Mouse (Mus musculus) stomach, embryonic 16.5 days (tissue): ENCODE measurements around the gene Rab38. TPM values are rescaled to one million over a fixed set of nuclear protein-coding genes. Genes with fewer than 3 reads are reported as not detected.

Source experiments
- ATAC-seq: fragments of 200-750 bp; cut with Nextera tagmentation; 2 replicates; pipeline ENCODE4 v1.8.0; 2017; ENCODE audit warnings: moderate number of reproducible peaks, moderate TSS enrichment; ENCODE audit not compliant: insufficient read depth, low FRiP score
- H3K27ac ChIP-seq: fragments of 300-500 bp; sonication (generic); 2 replicates; pipeline ENCODE4 v1.5.1; 2014; ENCODE audit warnings: low read length
- H3K27me3 ChIP-seq: fragments of 300-500 bp; sonication (generic); 2 replicates; pipeline ENCODE4 v1.6.1; 2014; ENCODE audit warnings: low read length, control low read depth, mixed read lengths; ENCODE audit not compliant: control insufficient read depth, insufficient read depth
- H3K36me3 ChIP-seq: fragments of 300-500 bp; sonication (generic); 2 replicates; pipeline ENCODE4 v1.6.1; 2014; ENCODE audit warnings: low read length; ENCODE audit not compliant: control insufficient read depth, insufficient read depth
- H3K4me1 ChIP-seq: fragments of 300-500 bp; sonication (generic); 2 replicates; pipeline ENCODE4 v1.6.1; 2014; ENCODE audit warnings: low read length, control low read depth, mixed read lengths; ENCODE audit not compliant: control insufficient read depth, insufficient read depth
- H3K4me2 ChIP-seq: fragments of 300-500 bp; sonication (generic); 2 replicates; pipeline ENCODE4 v1.6.1; 2014; ENCODE audit warnings: low read depth, low read length, mixed read lengths
- H3K4me3 ChIP-seq: fragments of 300-500 bp; sonication (generic); replicated peaks from 2 replicates; pipeline ENCODE4 v1.5.1; 2014; ENCODE audit warnings: mild to moderate bottlenecking, low read length
- H3K9ac ChIP-seq: fragments of 300-500 bp; sonication (generic); 2 replicates; pipeline ENCODE4 v1.6.1; 2014; ENCODE audit warnings: low read length
- H3K9me3 ChIP-seq: fragments of 300-500 bp; sonication (generic); replicated peaks from 2 replicates; pipeline ENCODE4 v1.6.1; 2016; ENCODE audit warnings: low read length, control low read depth; ENCODE audit not compliant: control insufficient read depth
- WGBS: fragments of 180-500 bp; shearing (Covaris S2); extraction: QIAGEN DNeasy Blood & Tissue Kit; methylation state at CpG from one replicate; pipeline ENCODE4 v1.1.7; 2014; 5-methylcytosine and 5-hydroxymethylcytosine counted together
- polyA plus RNA-seq: library from polyadenylated mRNA; unstranded; fragments of >200 nt; fragmentation: Nextera tagmentation; extraction: Ambion mirVana; gene quantifications from 2 replicates; pipeline ENCODE4 v1.2.1, GENCODE M21; 2015

The Rab38 gene
- polyA plus RNA-seq, 1 experiment from 2014 or later, result 22.5 TPM

DNA sequence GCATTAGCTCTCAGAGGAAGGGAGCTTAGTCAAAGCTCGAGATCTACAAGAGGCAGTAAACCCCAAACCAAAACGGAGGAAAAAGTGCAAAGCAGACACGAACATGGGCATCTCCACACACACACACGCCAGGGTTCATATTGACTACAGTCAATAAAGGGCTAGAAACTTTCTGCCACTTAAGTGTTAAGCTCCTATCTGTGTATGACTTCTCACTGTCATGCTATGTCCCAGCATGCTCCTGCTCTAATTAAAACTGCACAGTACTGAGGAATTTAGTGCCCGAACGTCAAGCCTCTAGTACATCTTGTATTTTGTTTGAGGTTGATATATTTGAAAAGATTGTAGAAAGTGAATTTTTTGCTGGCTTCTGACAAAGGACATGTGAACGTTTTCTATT is 52.6 kb downstream of the Rab38 start:
- Histone ChIP-seq H3K27ac (no peak overlapping the region), H3K4me1 (no peaks in the 10 kb centered on the region), H3K4me2 (no peak overlapping the region), H3K4me3 (no peak overlapping the region), H3K27me3 (no peaks in the 10 kb centered on the region), H3K9me3 (no peaks in the 10 kb centered on the region), H3K36me3 (no peaks in the 10 kb centered on the region), H3K9ac (no peak overlapping the region)
- whole genome bisulfite sequencing, result 55% methylated on average over 7 of the region's 7 CpGs
- ATAC-seq, result no peak

- Histone ChIP-seq H3K36me3 (no peaks in the 10 kb centered on the region), H3K4me2 (no peak overlapping the region), H3K4me3 (no peak overlapping the region), H3K4me1 (no peaks in the 10 kb centered on the region), H3K27me3 (no peaks in the 10 kb centered on the region), H3K9ac (no peak overlapping the region), H3K27ac (no peak overlapping the region), H3K9me3 (no peaks in the 10 kb centered on the region)
- WGBS, result 14% methylated on average over 2 of the region's 2 CpGs
- no peak for ATAC-seq
These were observed 60.9 kb downstream of the Rab38 start for GRCm38 (mm10) chr7:88491020-88491419.

GRCm38 (mm10) chr7:88502217-88502817 is 72.2 kb downstream of the Rab38 start:
- Histone ChIP-seq H3K27me3 (no peaks in the 10 kb centered on the region), H3K4me3 (no peak overlapping the region), H3K36me3 (no peaks in the 10 kb centered on the region), H3K9ac (no peak overlapping the region), H3K27ac (no peak overlapping the region), H3K9me3 (no peaks in the 10 kb centered on the region), H3K4me2 (no peak overlapping the region), H3K4me1 (no peaks in the 10 kb centered on the region)
- 83% methylated on average over 5 of the region's 5 CpGs for WGBS
- no peak for ATAC-seq

GRCm38 (mm10) chr7:88509748-88510147 is 79.7 kb downstream of the Rab38 start:
- Histone ChIP-seq H3K9ac (no peak overlapping the region), H3K4me2 (no peak overlapping the region), H3K9me3 (no peaks in the 10 kb centered on the region), H3K36me3 (no peaks in the 10 kb centered on the region), H3K4me1 (no peaks in the 10 kb centered on the region), H3K27ac (no peak overlapping the region), H3K4me3 (no peak overlapping the region), H3K27me3 (no peaks in the 10 kb centered on the region)
- ATAC-seq, result no peak
- 67% methylated on average over 2 of the region's 2 CpGs for WGBS

DNA sequence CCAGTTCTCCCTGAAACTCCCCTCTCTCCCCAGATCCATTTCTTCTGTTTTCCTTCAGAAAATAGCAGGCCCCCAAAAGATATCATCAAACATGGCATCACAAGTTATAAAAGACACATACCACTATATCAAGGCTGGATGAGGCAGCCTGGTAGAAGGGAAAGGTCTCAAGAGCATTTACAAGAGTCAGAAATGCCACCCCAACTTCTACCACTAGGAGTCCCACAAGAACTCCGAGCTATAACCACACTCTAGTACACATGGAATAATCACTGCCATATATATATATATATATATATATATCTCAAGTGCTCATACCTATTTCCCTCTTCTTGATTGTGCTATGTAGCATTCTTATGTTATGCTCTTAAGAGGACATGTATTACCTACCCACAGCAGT is 92.4 kb downstream of the Rab38 start:
- ATAC-seq, result no peak
- H3K27ac ChIP-seq, result no peak overlapping the region
- H3K4me2 ChIP-seq, result no peak overlapping the region
- H3K4me3 ChIP-seq, result no peak overlapping the region
- no peaks in the 10 kb centered on the region for H3K27me3 ChIP-seq
- no peak overlapping the region for H3K9ac ChIP-seq
- 78% methylated on average over 1 of the region's 1 CpGs for WGBS
- H3K36me3 ChIP-seq, result no peaks in the 10 kb centered on the region
- H3K9me3 ChIP-seq, result no peaks in the 10 kb centered on the region
- H3K4me1 ChIP-seq, result no peaks in the 10 kb centered on the region

GRCm38 (mm10) chr7:88527100-88527671 is 97.1 kb downstream of the Rab38 start:
- no peak for ATAC-seq
- no peak overlapping the region for H3K9ac ChIP-seq
- no peaks in the 10 kb centered on the region for H3K27me3 ChIP-seq
- H3K4me2 ChIP-seq, result no peak overlapping the region
- H3K4me3 ChIP-seq, result no peak overlapping the region
- H3K27ac ChIP-seq, result no peak overlapping the region
- H3K36me3 ChIP-seq, result no peaks in the 10 kb centered on the region
- no peaks in the 10 kb centered on the region for H3K4me1 ChIP-seq
- WGBS, result 5% methylated on average over 1 of the region's 1 CpGs
- no peaks in the 10 kb centered on the region for H3K9me3 ChIP-seq

- Histone ChIP-seq H3K27me3 (no peaks in the 10 kb centered on the region), H3K9ac (no peak overlapping the region), H3K36me3 (no peaks in the 10 kb centered on the region), H3K9me3 (no peaks in the 10 kb centered on the region), H3K4me1 (no peaks in the 10 kb centered on the region), H3K27ac (no peak overlapping the region), H3K4me3 (no peak overlapping the region), H3K4me2 (no peak overlapping the region)
- ATAC-seq, result no peak
These were observed 106.1 kb downstream of the Rab38 start for GRCm38 (mm10) chr7:88536127-88536531.

- no peak for ATAC-seq
- no peaks in the 10 kb centered on the region for H3K36me3 ChIP-seq
- 57% methylated on average over 3 of the region's 3 CpGs for WGBS
- no peaks in the 10 kb centered on the region for H3K27me3 ChIP-seq
- H3K4me2 ChIP-seq, result no peak overlapping the region
- no peaks in the 10 kb centered on the region for H3K9me3 ChIP-seq
- no peak overlapping the region for H3K4me3 ChIP-seq
- no peaks in the 10 kb centered on the region for H3K4me1 ChIP-seq
- H3K9ac ChIP-seq, result no peak overlapping the region
- no peak overlapping the region for H3K27ac ChIP-seq
These were observed 106.7 kb downstream of the Rab38 start for GRCm38 (mm10) chr7:88536743-88537142.
